Mouse (Mus musculus) embryonic facial prominence, embryonic 12.5 days (tissue): ENCODE measurements around the gene Rps16. TPM values are rescaled to one million over a fixed set of nuclear protein-coding genes. Genes with fewer than 3 reads are reported as not detected.
A peak's percentile ranks its signal among the peaks of the same experiment; 100 is the strongest.

Experiments
- ATAC-seq: fragments of 200-750 bp; cut with Nextera tagmentation; 2 replicates; pipeline ENCODE4 v1.8.0; 2017; ENCODE audit not compliant: insufficient number of reproducible peaks, insufficient read depth, low FRiP score, low TSS enrichment
- H3K27ac ChIP-seq: fragments of 300-500 bp; sonication (generic); 2 replicates; pipeline ENCODE4 v1.5.1; 2016; ENCODE audit warnings: mild to moderate bottlenecking
- H3K27me3 ChIP-seq: fragments of 300-500 bp; sonication (generic); 2 replicates; pipeline ENCODE4 v1.6.1; 2016; ENCODE audit warnings: mild to moderate bottlenecking, moderate library complexity
- H3K36me3 ChIP-seq: fragments of 300-500 bp; sonication (generic); 2 replicates; pipeline ENCODE4 v1.6.1; 2016; ENCODE audit warnings: mild to moderate bottlenecking
- H3K4me1 ChIP-seq: fragments of 300-500 bp; sonication (generic); 2 replicates; pipeline ENCODE4 v1.6.1; 2016
- H3K4me2 ChIP-seq: fragments of 300-500 bp; sonication (generic); replicated peaks from 2 replicates; pipeline ENCODE4 v1.6.1; 2016; ENCODE audit warnings: mild to moderate bottlenecking, moderate library complexity
- H3K4me3 ChIP-seq: fragments of 300-500 bp; sonication (generic); 2 replicates; pipeline ENCODE4 v1.5.1; 2016; ENCODE audit warnings: mild to moderate bottlenecking
- H3K9ac ChIP-seq: fragments of 300-500 bp; sonication (generic); 2 replicates; pipeline ENCODE4 v1.6.1; 2016; ENCODE audit warnings: mild to moderate bottlenecking, moderate library complexity
- H3K9me3 ChIP-seq: fragments of 300-500 bp; sonication (generic); 2 replicates; pipeline ENCODE4 v1.6.1; 2016; ENCODE audit warnings: mild to moderate bottlenecking, moderate library complexity
- WGBS: fragments of 180-500 bp; shearing (Covaris S2); methylation state at CpG from one replicate; pipeline ENCODE4 v1.1.7; 2016; 5-methylcytosine and 5-hydroxymethylcytosine counted together
- polyA plus RNA-seq: library from polyadenylated mRNA; unstranded; fragments of >200 nt; fragmentation: Nextera tagmentation; extraction: Ambion mirVana; gene quantifications from 2 replicates; pipeline ENCODE4 v1.2.1, GENCODE M21; 2016

The Rps16 gene
- polyA plus RNA-seq, 1 experiment from 2014 or later = 836 TPM

DNA sequence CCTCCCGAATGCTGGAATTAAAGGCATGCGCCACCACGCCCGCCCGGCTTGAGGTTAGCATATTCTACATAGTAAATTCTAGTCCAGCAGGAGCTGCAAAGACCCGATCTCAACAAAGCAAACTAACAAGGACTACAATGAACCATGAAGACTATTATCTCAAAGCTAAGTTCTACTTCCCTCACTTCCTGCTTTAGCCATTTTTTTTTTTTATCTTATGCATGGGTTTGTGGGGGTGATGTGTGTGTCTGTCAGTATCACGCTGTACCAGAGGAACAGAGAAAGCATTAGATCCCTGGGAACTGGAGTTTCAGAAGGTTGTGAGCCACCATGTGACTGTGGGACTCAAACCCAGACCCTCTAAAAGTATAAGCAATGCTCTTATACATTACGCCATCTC lies 25.2 kb upstream of the Rps16 start:
- H3K27ac ChIP-seq = no peak overlapping the region
- peaks cover 96% of the 10 kb centered on the region for H3K36me3 ChIP-seq
- H3K9ac ChIP-seq = no peak overlapping the region
- no peaks in the 10 kb centered on the region for H3K4me1 ChIP-seq
- H3K4me3 ChIP-seq = no peak overlapping the region
- no peaks in the 10 kb centered on the region for H3K27me3 ChIP-seq
- no peak overlapping the region for H3K4me2 ChIP-seq
- H3K9me3 ChIP-seq = no peaks in the 10 kb centered on the region
- 97% methylated on average over 8 of the region's 8 CpGs for WGBS
- no peak for ATAC-seq

DNA sequence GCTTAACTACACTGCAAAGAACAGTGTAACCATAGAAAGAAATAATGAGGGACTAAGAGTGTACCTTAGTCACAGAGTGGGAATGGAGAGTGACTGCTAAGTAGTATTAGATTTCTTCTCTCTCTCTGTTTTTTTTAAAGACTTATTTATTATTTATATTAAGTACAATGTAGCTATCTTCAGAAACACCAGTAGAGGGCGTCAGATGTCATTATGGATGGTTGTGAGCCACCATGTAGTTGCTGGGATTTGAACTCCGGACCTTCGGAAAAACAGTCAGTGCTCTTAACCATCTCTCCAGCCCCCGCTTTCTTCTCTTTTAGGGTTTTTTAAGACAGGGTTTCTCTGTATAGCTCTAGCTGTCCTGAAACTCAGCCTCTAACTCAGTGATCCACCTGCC lies 24.0 kb upstream of the Rps16 start:
- H3K4me2 ChIP-seq = no peak overlapping the region
- 81% methylated on average over 4 of the region's 4 CpGs for WGBS
- no peak overlapping the region for H3K27ac ChIP-seq
- no peak for ATAC-seq
- H3K9me3 ChIP-seq = no peaks in the 10 kb centered on the region
- no peaks in the 10 kb centered on the region for H3K4me1 ChIP-seq
- peaks cover 96% of the 10 kb centered on the region for H3K36me3 ChIP-seq
- no peak overlapping the region for H3K4me3 ChIP-seq
- H3K27me3 ChIP-seq = no peaks in the 10 kb centered on the region
- no peak overlapping the region for H3K9ac ChIP-seq

DNA sequence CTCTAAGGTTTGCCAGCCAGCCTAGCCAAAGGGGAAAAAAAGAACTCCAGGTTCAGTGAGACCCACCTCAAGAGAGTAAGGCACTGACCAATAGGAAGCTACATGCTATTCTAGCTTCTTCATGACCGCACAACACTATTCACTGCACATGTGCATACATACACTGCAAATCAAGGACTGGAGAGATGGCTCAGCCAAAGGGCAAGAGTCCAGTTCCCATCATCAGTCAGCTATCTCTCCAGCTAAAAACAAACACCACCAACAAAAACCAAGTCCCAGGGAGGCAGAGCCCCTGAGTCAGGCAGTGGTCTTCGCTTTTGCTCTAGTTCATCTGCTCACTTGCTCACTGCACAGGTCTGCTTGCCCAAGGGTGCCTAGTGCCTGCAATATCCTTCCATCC lies 22.2 kb upstream of the Rps16 start:
- Histone ChIP-seq H3K4me1 (no peaks in the 10 kb centered on the region), H3K27ac (no peak overlapping the region), H3K27me3 (no peaks in the 10 kb centered on the region), H3K36me3 (peaks cover 86% of the 10 kb centered on the region), H3K4me3 (no peak overlapping the region), H3K9me3 (no peaks in the 10 kb centered on the region), H3K9ac (no peak overlapping the region), H3K4me2 (no peak overlapping the region)
- ATAC-seq = no peak
- WGBS = 99% methylated on average over 2 of the region's 2 CpGs

DNA sequence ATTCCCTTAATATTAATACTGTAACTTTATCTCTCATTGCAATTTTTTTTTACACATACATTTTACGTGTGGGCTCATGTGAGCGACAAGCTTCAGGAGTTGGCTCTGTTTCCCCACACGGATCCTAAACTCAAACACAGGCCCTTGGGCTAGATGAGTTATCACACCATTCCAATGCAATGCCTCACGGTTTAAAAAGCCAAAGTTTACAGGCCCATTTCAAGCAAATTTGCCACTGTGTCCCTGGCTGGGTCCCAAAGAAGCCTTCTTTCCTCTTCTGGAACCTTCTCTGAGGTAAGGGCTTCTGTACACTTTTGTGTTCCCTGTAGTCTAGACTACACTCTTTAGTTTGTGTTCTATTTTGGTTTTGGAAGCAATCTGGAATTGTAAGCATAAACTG lies 15.9 kb upstream of the Rps16 start:
- WGBS = 92% methylated on average over 4 of the region's 4 CpGs
- peaks cover 10% of the 10 kb centered on the region; the same call in 1 of the 2 replicates for H3K4me1 ChIP-seq
- H3K4me3 ChIP-seq = no peak overlapping the region
- H3K27me3 ChIP-seq = no peaks in the 10 kb centered on the region
- peaks cover 31% of the 10 kb centered on the region for H3K36me3 ChIP-seq
- no peaks in the 10 kb centered on the region for H3K9me3 ChIP-seq
- H3K27ac ChIP-seq = no peak overlapping the region
- H3K4me2 ChIP-seq = no peak overlapping the region
- no peak overlapping the region for H3K9ac ChIP-seq
- no peak for ATAC-seq

DNA sequence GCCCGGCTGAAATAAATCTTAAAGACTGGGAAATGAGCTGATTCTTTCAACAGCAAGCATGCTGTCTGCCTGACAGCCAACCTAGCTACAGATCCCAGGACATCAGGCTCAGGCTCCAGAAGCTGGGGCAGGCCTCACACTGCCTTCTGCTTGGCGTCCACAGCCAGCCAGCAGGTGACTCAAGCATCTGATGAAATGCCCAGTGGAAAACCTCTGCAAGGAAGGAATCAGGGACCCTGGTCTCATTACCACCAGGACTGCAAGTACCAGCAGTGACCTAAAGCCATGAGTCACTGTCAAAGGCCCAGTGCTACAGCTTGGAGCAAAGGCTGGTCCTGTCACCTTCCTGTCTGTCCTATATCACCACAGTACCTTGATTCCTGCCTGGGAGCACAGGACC lies 15.0 kb upstream of the Rps16 start:
- WGBS = 94% methylated on average over 2 of the region's 2 CpGs
- no peak for ATAC-seq
- no peak overlapping the region for H3K4me3 ChIP-seq
- H3K27ac ChIP-seq = no peak overlapping the region
- no peaks in the 10 kb centered on the region for H3K9me3 ChIP-seq
- H3K9ac ChIP-seq = no peak overlapping the region
- H3K4me2 ChIP-seq = no peak overlapping the region
- H3K36me3 ChIP-seq = peaks cover 22% of the 10 kb centered on the region
- H3K27me3 ChIP-seq = no peaks in the 10 kb centered on the region
- peaks cover 10% of the 10 kb centered on the region; the same call in 1 of the 2 replicates for H3K4me1 ChIP-seq

DNA sequence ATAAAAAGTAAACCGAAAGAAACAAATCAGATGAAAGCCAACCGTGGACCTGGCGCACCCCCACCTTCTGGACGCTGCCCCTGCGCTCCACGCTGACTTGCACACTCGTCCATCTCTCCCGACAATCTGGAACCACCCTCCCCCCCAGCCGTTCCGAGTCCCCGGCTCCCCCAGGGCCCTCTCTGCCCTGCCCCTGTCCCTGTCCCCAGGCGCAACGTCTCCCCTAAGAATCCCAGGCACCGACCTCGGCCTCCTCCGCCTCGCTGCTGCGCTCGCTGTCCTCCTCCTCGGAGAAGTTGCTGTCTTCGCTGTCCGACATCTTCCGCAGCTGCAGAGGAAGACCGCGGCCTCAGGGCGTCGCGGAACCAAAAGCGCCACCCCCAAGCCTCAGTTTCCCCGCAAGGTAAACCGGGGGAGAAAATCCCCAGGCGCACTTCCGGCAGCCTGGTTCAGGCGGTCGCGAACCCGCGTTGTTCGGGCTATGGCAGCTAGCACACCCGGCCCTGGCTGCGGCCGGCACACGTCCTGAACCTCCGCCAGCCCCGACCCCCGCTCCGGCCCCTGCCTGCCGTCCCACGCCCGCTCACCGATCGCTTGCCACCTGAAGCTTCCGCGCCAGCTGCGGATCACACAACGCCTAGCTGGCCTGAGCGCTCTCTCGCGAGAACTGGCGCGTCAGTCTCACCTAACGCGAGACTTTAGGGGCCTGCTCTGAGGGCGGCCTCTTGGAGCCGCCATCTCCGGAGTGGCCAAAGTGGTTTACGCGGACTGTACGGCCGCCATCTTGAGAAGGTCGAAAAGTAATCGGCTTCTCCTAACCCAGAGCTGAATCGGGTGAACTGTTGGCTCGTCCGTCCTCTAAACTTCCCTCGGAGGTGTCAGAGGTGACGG lies 12.1 kb upstream of the Rps16 start, which contains the start of gene Supt5:
TSS of gene Supt5 (minus strand) at position 639 of the 891 bp plus-strand sequence.
- 0 out of 2 replicates have a peak, but pooled peaks cover 5% of the 10 kb centered on the region for H3K36me3 ChIP-seq
- no peaks in the 10 kb centered on the region for H3K27me3 ChIP-seq
- WGBS = under 1% methylated on average over 77 of the region's 77 CpGs
- H3K4me1 ChIP-seq = peaks cover 10% of the 10 kb centered on the region; the same call in 1 of the 2 replicates
- peak within 1 kb of the TSS; percentile 76 for H3K4me2 ChIP-seq
- peak within 1 kb of the TSS; percentile 96 for H3K4me3 ChIP-seq
- peak; percentile 97 for ATAC-seq
- H3K27ac ChIP-seq = peak within 1 kb of the TSS; percentile 87
- no peaks in the 10 kb centered on the region for H3K9me3 ChIP-seq
- peak within 1 kb of the TSS; percentile 97 for H3K9ac ChIP-seq

DNA sequence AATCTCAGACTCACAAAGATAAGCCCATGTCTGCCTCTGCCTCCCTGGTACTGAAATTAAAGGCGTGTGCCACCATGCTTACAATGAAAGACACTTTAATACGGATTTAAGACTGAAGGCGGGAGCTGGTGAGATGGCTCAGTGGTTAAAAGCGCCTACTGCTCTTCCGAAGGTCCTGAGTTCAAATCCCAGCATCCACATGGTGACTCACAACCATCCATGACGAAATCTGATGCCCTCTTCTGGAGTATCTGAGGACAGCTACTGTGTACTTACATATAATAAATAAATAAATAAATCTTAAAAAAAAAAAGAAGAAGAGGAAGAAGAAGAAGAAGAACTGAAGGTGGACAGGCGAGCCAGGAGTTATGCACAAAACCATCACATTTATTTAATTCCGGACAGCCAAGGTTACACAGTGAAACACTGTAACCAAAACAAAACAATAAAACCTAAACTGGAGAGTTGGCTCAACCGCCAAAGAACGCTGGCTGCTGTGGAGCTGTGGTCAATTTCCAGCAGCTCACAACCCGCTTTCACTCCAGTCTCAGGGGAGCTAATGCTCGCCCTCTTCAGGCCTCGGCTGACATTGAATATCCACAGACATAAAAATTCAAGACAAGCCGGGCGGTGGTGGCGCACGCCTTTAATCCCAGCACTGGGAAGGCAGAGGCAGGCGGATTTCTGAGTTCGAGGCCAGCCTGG lies 11.1 kb upstream of the Rps16 start:
- H3K4me2 ChIP-seq = peak overlapping the region; percentile 76
- no peaks in the 10 kb centered on the region for H3K27me3 ChIP-seq
- H3K36me3 ChIP-seq = 0 out of 2 replicates have a peak, but pooled peaks cover 5% of the 10 kb centered on the region
- peak overlapping the region; percentile 87 for H3K27ac ChIP-seq
- ATAC-seq = no peak
- 78% methylated on average over 19 of the region's 19 CpGs for WGBS
- no peaks in the 10 kb centered on the region for H3K9me3 ChIP-seq
- H3K4me3 ChIP-seq = peak overlapping the region; percentile 96
- H3K9ac ChIP-seq = peak overlapping the region; percentile 97
- peaks cover 10% of the 10 kb centered on the region; the same call in 1 of the 2 replicates for H3K4me1 ChIP-seq

DNA sequence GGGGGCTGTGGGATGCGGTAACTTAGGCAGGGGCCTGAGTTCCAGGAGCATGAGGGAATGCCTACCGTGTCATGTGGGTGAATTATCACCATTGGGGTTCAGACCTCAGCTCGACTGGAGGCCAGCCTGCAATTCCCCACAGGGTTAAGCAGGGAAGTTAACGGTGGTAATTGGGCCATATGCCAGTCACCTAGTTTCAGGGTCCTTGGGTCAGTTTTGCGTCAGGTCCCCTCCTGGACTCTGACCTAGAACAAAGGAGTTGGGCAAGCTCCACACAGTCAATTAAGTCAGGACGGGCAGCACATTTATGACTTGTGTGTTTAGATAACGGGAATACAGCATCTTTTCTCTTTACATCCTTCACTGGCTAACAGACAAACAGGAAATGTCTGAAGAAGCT lies 9.1 kb upstream of the Rps16 start:
- Histone ChIP-seq H3K36me3 (no peaks in the 10 kb centered on the region), H3K4me3 (no peak overlapping the region), H3K9ac (no peak overlapping the region), H3K4me1 (peaks cover 10% of the 10 kb centered on the region; the same call in 1 of the 2 replicates), H3K27me3 (no peaks in the 10 kb centered on the region), H3K27ac (no peak overlapping the region), H3K9me3 (no peaks in the 10 kb centered on the region), H3K4me2 (no peak overlapping the region)
- ATAC-seq = no peak
- WGBS = 50% methylated on average over 7 of the region's 7 CpGs

DNA sequence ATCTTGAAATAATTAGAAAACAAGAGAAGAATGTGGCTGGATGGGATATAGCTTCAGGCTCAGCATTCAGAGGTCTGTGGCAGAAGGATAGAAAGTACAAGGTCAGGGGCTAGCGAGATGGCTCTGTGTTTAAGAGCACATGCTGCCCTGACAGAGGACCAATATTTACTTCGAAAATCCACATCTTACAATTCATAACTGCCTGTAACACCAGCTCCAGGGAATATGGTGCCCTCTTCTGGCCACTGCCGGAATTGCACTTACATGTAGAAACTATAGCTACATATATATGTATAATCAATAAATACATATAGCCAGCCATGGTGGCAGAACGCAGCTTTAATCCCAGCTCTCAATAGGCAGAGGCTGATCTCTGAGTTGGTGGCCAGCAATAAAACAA lies 5.8 kb upstream of the Rps16 start:
- WGBS = 7% methylated on average over 4 of the region's 4 CpGs
- H3K27ac ChIP-seq = no peak overlapping the region
- no peak overlapping the region for H3K4me2 ChIP-seq

DNA sequence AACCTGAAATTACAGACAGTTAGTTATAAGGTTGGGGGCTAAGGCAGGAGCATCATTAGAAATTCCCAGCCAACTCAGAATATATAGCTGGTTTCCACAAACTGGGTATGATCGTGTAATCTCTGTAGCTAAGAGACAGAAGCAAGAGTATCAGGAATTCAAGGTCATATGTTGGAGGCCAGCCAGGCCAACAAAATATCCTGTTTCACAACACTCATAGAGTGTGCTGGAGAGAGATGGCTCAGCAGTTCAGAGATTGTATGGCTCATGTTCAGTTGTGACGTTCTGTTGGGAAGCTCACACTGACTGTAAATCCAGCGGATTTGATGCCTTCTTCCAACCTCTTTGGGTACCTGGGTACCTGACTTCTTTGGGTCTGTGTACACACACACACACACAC lies 2.7 kb upstream of the Rps16 start:
- peaks cover 8% of the 10 kb centered on the region; the same call in 1 of the 2 replicates for H3K36me3 ChIP-seq
- H3K4me1 ChIP-seq = peaks cover 18% of the 10 kb centered on the region
- WGBS = 61% methylated on average over 3 of the region's 3 CpGs
- no peaks in the 10 kb centered on the region for H3K9me3 ChIP-seq
- ATAC-seq = no peak
- H3K27ac ChIP-seq = no peak overlapping the region
- H3K9ac ChIP-seq = no peak overlapping the region
- H3K4me3 ChIP-seq = no peak overlapping the region
- H3K4me2 ChIP-seq = no peak overlapping the region
- H3K27me3 ChIP-seq = no peaks in the 10 kb centered on the region

More for the DNA sequence above, 5.8 kb upstream of the Rps16 start:
- no peaks in the 10 kb centered on the region for H3K27me3 ChIP-seq
- no peak for ATAC-seq
- peaks cover 4% of the 10 kb centered on the region for H3K4me1 ChIP-seq
- no peaks in the 10 kb centered on the region for H3K9me3 ChIP-seq
- no peak overlapping the region for H3K9ac ChIP-seq
- no peaks in the 10 kb centered on the region for H3K36me3 ChIP-seq
- no peak overlapping the region for H3K4me3 ChIP-seq

DNA sequence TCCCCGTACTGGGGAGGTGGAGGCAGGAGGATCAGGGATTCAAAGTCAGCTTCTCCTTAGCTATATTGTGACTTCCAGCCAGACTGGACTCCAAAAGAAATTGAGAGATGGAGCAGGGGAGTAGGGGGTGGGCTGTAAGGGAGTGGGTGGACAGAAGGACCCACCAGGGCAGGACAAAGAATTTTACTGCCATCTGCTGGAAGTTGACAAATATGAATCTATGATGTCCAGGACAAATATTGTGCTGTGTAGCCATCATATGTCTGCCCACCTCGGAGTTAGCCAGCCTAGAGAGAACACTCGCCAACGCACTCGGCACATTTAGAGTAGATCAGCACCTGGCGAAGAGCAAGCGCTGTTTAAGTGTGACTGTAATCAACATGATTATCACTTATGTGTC lies 1.9 kb upstream of the Rps16 start:
- no peaks in the 10 kb centered on the region for H3K9me3 ChIP-seq
- H3K4me2 ChIP-seq = no peak overlapping the region
- peaks cover 18% of the 10 kb centered on the region for H3K4me1 ChIP-seq
- H3K36me3 ChIP-seq = peaks cover 17% of the 10 kb centered on the region
- WGBS = 84% methylated on average over 7 of the region's 7 CpGs
- no peak for ATAC-seq
- H3K4me3 ChIP-seq = no peak overlapping the region
- H3K9ac ChIP-seq = no peak overlapping the region
- no peaks in the 10 kb centered on the region for H3K27me3 ChIP-seq
- no peak overlapping the region for H3K27ac ChIP-seq
